Mouse (Mus musculus) embryonic facial prominence, embryonic 15.5 days (tissue): ENCODE results near the gene Slc2a3. TPM values are rescaled to one million over a fixed set of nuclear protein-coding genes. Genes with fewer than 3 reads are reported as not detected.
"Not testable (repeated sequence)": the region's sequence is repeated elsewhere in the genome, so short reads cannot be mapped to it uniquely, and the experiment has no call there.

ENCODE experiments used
- ATAC-seq: fragments of 200-750 bp; cut with Nextera tagmentation; 2 replicates; pipeline ENCODE4 v1.8.0; 2017; ENCODE audit warnings: low read depth, moderate TSS enrichment; ENCODE audit not compliant: insufficient number of reproducible peaks, low FRiP score, low TSS enrichment
- H3K27ac ChIP-seq: fragments of 300-500 bp; sonication (generic); replicated peaks from 2 replicates; pipeline ENCODE4 v1.5.1; 2015; ENCODE audit warnings: mild to moderate bottlenecking, inconsistent platforms
- H3K27me3 ChIP-seq: fragments of 300-500 bp; sonication (generic); 2 replicates; pipeline ENCODE4 v1.6.1; 2015; ENCODE audit warnings: inconsistent platforms
- H3K36me3 ChIP-seq: fragments of 300-500 bp; sonication (generic); 2 replicates; pipeline ENCODE4 v1.6.1; 2015; ENCODE audit warnings: mild to moderate bottlenecking, inconsistent platforms
- H3K4me1 ChIP-seq: fragments of 300-500 bp; sonication (generic); 2 replicates; pipeline ENCODE4 v1.6.1; 2015; ENCODE audit warnings: inconsistent platforms
- H3K4me2 ChIP-seq: fragments of 300-500 bp; sonication (generic); replicated peaks from 2 replicates; pipeline ENCODE4 v1.6.1; 2015; ENCODE audit warnings: mild to moderate bottlenecking, inconsistent platforms
- H3K4me3 ChIP-seq: fragments of 300-500 bp; sonication (generic); replicated peaks from 2 replicates; pipeline ENCODE4 v1.5.1; 2015; ENCODE audit warnings: mild to moderate bottlenecking, inconsistent platforms
- H3K9ac ChIP-seq: fragments of 300-500 bp; sonication (generic); 2 replicates; pipeline ENCODE4 v1.6.1; 2015; ENCODE audit warnings: inconsistent platforms
- H3K9me3 ChIP-seq: fragments of 300-500 bp; sonication (generic); replicated peaks from 2 replicates; pipeline ENCODE4 v1.6.1; 2016; ENCODE audit warnings: inconsistent platforms
- WGBS: fragments of 180-500 bp; shearing (Covaris S2); methylation state at CpG from one replicate; pipeline ENCODE4 v1.1.7; 2015; 5-methylcytosine and 5-hydroxymethylcytosine counted together
- polyA plus RNA-seq: library from polyadenylated mRNA; unstranded; fragments of >200 nt; fragmentation: Nextera tagmentation; extraction: Ambion mirVana; gene quantifications from 2 replicates; pipeline ENCODE4 v1.2.1, GENCODE M21; 2015

Gene Slc2a3
- polyA plus RNA-seq, 1 experiment from 2014 or later: 40.2 TPM

- ATAC-seq: no peak
- H3K9me3 ChIP-seq: no peaks in the 10 kb centered on the region
Observed at GRCm38 (mm10) chr6:122772701-122773100, 28.7 kb downstream of the Slc2a3 start.

GRCm38 (mm10) chr6:122770760-122771315, 30.6 kb downstream of the Slc2a3 start:
- Histone ChIP-seq H3K4me2 (no peak overlapping the region), H3K4me3 (no peak overlapping the region), H3K4me1 (no peaks in the 10 kb centered on the region), H3K36me3 (no peaks in the 10 kb centered on the region), H3K9ac (no peak overlapping the region), H3K27ac (no peak overlapping the region), H3K27me3 (no peaks in the 10 kb centered on the region), H3K9me3 (no peaks in the 10 kb centered on the region)
- WGBS: 87% methylated on average over 11 of the region's 11 CpGs
- no peak for ATAC-seq

More at GRCm38 (mm10) chr6:122772701-122773100, 28.7 kb downstream of the Slc2a3 start:
- Histone ChIP-seq H3K4me3 (no peak overlapping the region), H3K9ac (no peak overlapping the region), H3K27me3 (no peaks in the 10 kb centered on the region), H3K4me2 (no peak overlapping the region), H3K36me3 (no peaks in the 10 kb centered on the region), H3K4me1 (no peaks in the 10 kb centered on the region), H3K27ac (no peak overlapping the region)
- WGBS: 40% methylated on average over 6 of the region's 6 CpGs

GRCm38 (mm10) chr6:122769771-122770759, 31.4 kb downstream of the Slc2a3 start:
- 57% methylated on average over 10 of the region's 10 CpGs for WGBS
- Histone ChIP-seq H3K27me3 (peaks cover 3% of the 10 kb centered on the region; the same call in 1 of the 2 replicates), H3K4me1 (peaks cover under 1% of the 10 kb centered on the region; the same call in 1 of the 2 replicates), H3K4me3 (no peak overlapping the region), H3K9me3 (no peaks in the 10 kb centered on the region), H3K4me2 (no peak overlapping the region), H3K36me3 (no peaks in the 10 kb centered on the region), H3K27ac (no peak overlapping the region), H3K9ac (no peak overlapping the region)
- no peak for ATAC-seq

- Histone ChIP-seq H3K4me1 (peaks cover 13% of the 10 kb centered on the region), H3K9me3 (no peaks in the 10 kb centered on the region), H3K27ac (no peak overlapping the region), H3K36me3 (no peaks in the 10 kb centered on the region), H3K9ac (no peak overlapping the region), H3K27me3 (peaks cover 3% of the 10 kb centered on the region; the same call in 1 of the 2 replicates), H3K4me2 (no peak overlapping the region), H3K4me3 (no peak overlapping the region)
- 62% methylated on average over 5 of the region's 5 CpGs for WGBS
- no peak for ATAC-seq
Observed at GRCm38 (mm10) chr6:122768256-122768655, 33.2 kb downstream of the Slc2a3 start.

- not testable (repeated sequence) for H3K9ac ChIP-seq, H3K27me3 ChIP-seq, H3K36me3 ChIP-seq, H3K4me3 ChIP-seq, H3K9me3 ChIP-seq, H3K27ac ChIP-seq, H3K4me2 ChIP-seq, ATAC-seq
- peaks cover 13% of the 10 kb centered on the region for H3K4me1 ChIP-seq
- WGBS: 65% methylated on average over 3 of the region's 3 CpGs
Observed at GRCm38 (mm10) chr6:122767012-122767411, 34.4 kb downstream of the Slc2a3 start.

GRCm38 (mm10) chr6:122766145-122766968, 35.1 kb downstream of the Slc2a3 start:
- no peak overlapping the region for H3K4me3 ChIP-seq
- H3K4me2 ChIP-seq: no peak overlapping the region
- no peak overlapping the region for H3K27ac ChIP-seq
- H3K9ac ChIP-seq: no peak overlapping the region
- no peaks in the 10 kb centered on the region for H3K9me3 ChIP-seq
- no peak for ATAC-seq
- no peaks in the 10 kb centered on the region for H3K36me3 ChIP-seq
- peaks cover 13% of the 10 kb centered on the region for H3K4me1 ChIP-seq
- H3K27me3 ChIP-seq: peaks cover 3% of the 10 kb centered on the region; the same call in 1 of the 2 replicates
- 21% methylated on average over 5 of the region's 5 CpGs for WGBS

GRCm38 (mm10) chr6:122765298-122765956, 36.0 kb downstream of the Slc2a3 start:
- ATAC-seq: no peak
- Histone ChIP-seq H3K9me3 (no peaks in the 10 kb centered on the region), H3K9ac (no peak overlapping the region), H3K4me2 (peak overlapping the region; percentile 93), H3K4me3 (peak overlapping the region; percentile 50), H3K36me3 (no peaks in the 10 kb centered on the region), H3K27ac (no peak overlapping the region), H3K27me3 (peaks cover 3% of the 10 kb centered on the region; the same call in 1 of the 2 replicates), H3K4me1 (peaks cover 13% of the 10 kb centered on the region)
- WGBS: 5% methylated on average over 9 of the region's 9 CpGs

- no peak overlapping the region; the same call in 1 of the 2 replicates for H3K27ac ChIP-seq
- peak overlapping the region; percentile 93 for H3K4me2 ChIP-seq
- under 1% methylated on average over 56 of the region's 56 CpGs for WGBS
- peak overlapping the region; percentile 50 for H3K4me3 ChIP-seq
- H3K4me1 ChIP-seq: peaks cover 13% of the 10 kb centered on the region
- no peaks in the 10 kb centered on the region for H3K36me3 ChIP-seq
- H3K27me3 ChIP-seq: peaks cover 3% of the 10 kb centered on the region; the same call in 1 of the 2 replicates
- no peak overlapping the region; the same call in 1 of the 2 replicates for H3K9ac ChIP-seq
- peak; percentile 75 for ATAC-seq
- no peaks in the 10 kb centered on the region for H3K9me3 ChIP-seq
Observed at GRCm38 (mm10) chr6:122764446-122765297, 36.8 kb downstream of the Slc2a3 start.

- Histone ChIP-seq H3K27me3 (peaks cover 3% of the 10 kb centered on the region; the same call in 1 of the 2 replicates), H3K4me1 (peaks cover 13% of the 10 kb centered on the region), H3K4me2 (peak overlapping the region; percentile 93), H3K9ac (no peak overlapping the region; the same call in 1 of the 2 replicates), H3K4me3 (peak overlapping the region; percentile 50), H3K36me3 (no peaks in the 10 kb centered on the region), H3K27ac (no peak overlapping the region; the same call in 1 of the 2 replicates), H3K9me3 (no peaks in the 10 kb centered on the region)
- ATAC-seq: no peak
- WGBS: 30% methylated on average over 17 of the region's 17 CpGs
Observed at GRCm38 (mm10) chr6:122763844-122764445, 37.5 kb downstream of the Slc2a3 start.
